Mouse (Mus musculus) hindbrain, embryonic 11.5 days (tissue): ENCODE data around the gene Ubl4b. TPM values are rescaled to one million over a fixed set of nuclear protein-coding genes. Genes with fewer than 3 reads are reported as not detected.
A peak's percentile ranks its signal among the peaks of the same experiment; 100 is the strongest.

Source experiments
- ATAC-seq: fragments of 200-750 bp; cut with Nextera tagmentation; 2 replicates; pipeline ENCODE4 v1.8.0; 2017; ENCODE audit warnings: mild to moderate bottlenecking, moderate TSS enrichment, moderate library complexity; ENCODE audit not compliant: low FRiP score
- DNase-seq: peaks from one replicate; pipeline ENCODE4 v3.0.0-alpha.2; 2015; ENCODE audit warnings: low spot score
- H3K27ac ChIP-seq: fragments of 300-500 bp; sonication (generic); 2 replicates; pipeline ENCODE4 v1.5.1; 2014; ENCODE audit warnings: mild to moderate bottlenecking, low read depth, low read length
- H3K27me3 ChIP-seq: fragments of 300-500 bp; sonication (generic); 2 replicates; pipeline ENCODE4 v1.6.1; 2014; ENCODE audit warnings: mild to moderate bottlenecking, low read length, moderate library complexity, mixed read lengths; ENCODE audit not compliant: control insufficient read depth, insufficient read depth
- H3K36me3 ChIP-seq: fragments of 300-500 bp; sonication (generic); 2 replicates; pipeline ENCODE4 v1.6.1; 2014; ENCODE audit warnings: mild to moderate bottlenecking, low read length, moderate library complexity, mixed read lengths; ENCODE audit not compliant: control insufficient read depth, insufficient read depth
- H3K4me1 ChIP-seq: fragments of 300-500 bp; sonication (generic); replicated peaks from 2 replicates; pipeline ENCODE4 v1.6.1; 2014; ENCODE audit warnings: low read length, mixed read lengths; ENCODE audit not compliant: control insufficient read depth, insufficient read depth
- H3K4me2 ChIP-seq: fragments of 300-500 bp; sonication (generic); replicated peaks from 2 replicates; pipeline ENCODE4 v1.6.1; 2014; ENCODE audit warnings: mild to moderate bottlenecking, low read depth, low read length
- H3K4me3 ChIP-seq: fragments of 300-500 bp; sonication (generic); 2 replicates; pipeline ENCODE4 v1.5.1; 2014; ENCODE audit warnings: low read depth, low read length
- H3K9ac ChIP-seq: fragments of 300-500 bp; sonication (generic); 2 replicates; pipeline ENCODE4 v1.6.1; 2014; ENCODE audit warnings: low read depth, low read length
- H3K9me3 ChIP-seq: fragments of 300-500 bp; sonication (generic); 2 replicates; pipeline ENCODE4 v1.6.1; 2016; ENCODE audit warnings: low read length; ENCODE audit not compliant: control insufficient read depth
- WGBS: fragments of 180-500 bp; shearing (Covaris S2); extraction: QIAGEN DNeasy Blood & Tissue Kit; methylation state at CpG from one replicate; pipeline ENCODE4 v1.1.7; 2014; 5-methylcytosine and 5-hydroxymethylcytosine counted together
- polyA plus RNA-seq: library from polyadenylated mRNA; unstranded; fragments of >200 nt; fragmentation: Nextera tagmentation; extraction: Ambion mirVana; gene quantifications from 2 replicates; pipeline ENCODE4 v1.2.1, GENCODE M21; 2014

The Ubl4b gene
- polyA plus RNA-seq, 1 experiment from 2014 or later: not detected

DNA sequence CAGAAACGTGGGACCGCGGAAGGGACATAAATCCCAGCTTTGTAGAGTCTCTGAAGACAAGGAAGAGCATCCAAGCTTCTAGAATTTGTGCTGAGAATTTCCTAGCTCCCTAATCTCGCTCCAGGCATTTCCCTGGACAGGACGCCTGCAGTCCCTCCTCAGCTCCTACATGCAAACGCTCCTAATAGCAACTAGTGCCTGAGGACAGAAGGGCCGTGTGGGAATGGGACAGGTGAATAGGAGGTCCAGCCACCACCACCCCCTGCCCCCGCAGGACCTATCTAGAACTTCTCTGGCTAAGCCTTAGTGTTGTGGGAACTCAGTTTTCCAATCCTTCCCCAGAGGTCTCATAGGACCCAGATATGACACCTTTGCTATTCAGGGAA is 17.4 kb downstream of the Ubl4b start:
- 31% methylated on average over 8 of the region's 8 CpGs for WGBS
- Histone ChIP-seq H3K27me3 (no peaks in the 10 kb centered on the region; the same call in 1 of the 2 replicates), H3K4me3 (no peak overlapping the region), H3K4me1 (0 out of 2 replicates have a peak, but pooled peaks cover 5% of the 10 kb centered on the region), H3K27ac (no peak overlapping the region), H3K9ac (no peak overlapping the region; the same call in 1 of the 2 replicates), H3K36me3 (no peaks in the 10 kb centered on the region), H3K4me2 (peak overlapping the region; percentile 29; the same call in 1 of the 2 replicates), H3K9me3 (no peaks in the 10 kb centered on the region)
- no peak for DNase-seq
- ATAC-seq: no peak

- no peaks in the 10 kb centered on the region for H3K36me3 ChIP-seq
- 6% methylated on average over 17 of the region's 17 CpGs for WGBS
- H3K4me2 ChIP-seq: peak overlapping the region; percentile 29; the same call in 1 of the 2 replicates
- H3K9me3 ChIP-seq: no peaks in the 10 kb centered on the region
- no peaks in the 10 kb centered on the region; the same call in 1 of the 2 replicates for H3K27me3 ChIP-seq
- no peak overlapping the region for H3K27ac ChIP-seq
- H3K9ac ChIP-seq: peak overlapping the region; percentile 40
- H3K4me1 ChIP-seq: 0 out of 2 replicates have a peak, but pooled peaks cover 5% of the 10 kb centered on the region
- ATAC-seq (peak; percentile 76), DNase-seq (peak; percentile 47)
- H3K4me3 ChIP-seq: no peak overlapping the region
Observed at GRCm38 (mm10) chr3:107536810-107537503, 17.9 kb downstream of the Ubl4b start.

GRCm38 (mm10) chr3:107534951-107535350 is 19.9 kb downstream of the Ubl4b start:
- H3K36me3 ChIP-seq: no peaks in the 10 kb centered on the region
- H3K27me3 ChIP-seq: no peaks in the 10 kb centered on the region; the same call in 1 of the 2 replicates
- no peak overlapping the region for H3K4me2 ChIP-seq
- H3K9ac ChIP-seq: no peak overlapping the region
- H3K4me1 ChIP-seq: 0 out of 2 replicates have a peak, but pooled peaks cover 5% of the 10 kb centered on the region
- no peak for DNase-seq
- H3K27ac ChIP-seq: no peak overlapping the region
- no peak for ATAC-seq
- H3K4me3 ChIP-seq: no peak overlapping the region
- H3K9me3 ChIP-seq: no peaks in the 10 kb centered on the region
- WGBS: 88% methylated on average over 7 of the region's 7 CpGs

DNA sequence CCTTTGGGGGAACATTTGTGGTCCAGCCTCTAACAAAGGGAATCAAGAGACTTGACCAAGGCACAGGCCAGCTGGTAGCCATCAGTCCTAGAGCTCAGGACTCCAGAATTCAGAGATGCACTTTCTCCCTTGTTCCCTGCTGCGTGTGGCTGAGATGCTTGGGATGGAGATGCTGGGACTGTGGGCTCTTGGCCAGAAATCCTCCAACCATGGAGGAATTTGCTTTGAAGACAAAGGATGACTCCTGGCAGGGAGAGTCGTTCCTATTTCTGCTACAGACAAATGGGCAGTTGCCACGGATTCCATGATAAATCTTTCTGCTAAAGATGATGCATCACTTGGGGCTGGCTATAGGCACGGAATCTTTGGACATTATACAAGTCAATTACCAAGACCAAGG is 21.3 kb downstream of the Ubl4b start:
- Histone ChIP-seq H3K9ac (no peak overlapping the region), H3K36me3 (no peaks in the 10 kb centered on the region), H3K27me3 (no peaks in the 10 kb centered on the region; the same call in 1 of the 2 replicates), H3K9me3 (no peaks in the 10 kb centered on the region), H3K4me1 (0 out of 2 replicates have a peak, but pooled peaks cover 5% of the 10 kb centered on the region), H3K27ac (no peak overlapping the region), H3K4me2 (no peak overlapping the region), H3K4me3 (no peak overlapping the region)
- WGBS: 75% methylated on average over 4 of the region's 4 CpGs
- ATAC-seq: no peak
- DNase-seq: no peak

GRCm38 (mm10) chr3:107530581-107530980 is 24.3 kb downstream of the Ubl4b start:
- ATAC-seq (no peak), DNase-seq (no peak)
- Histone ChIP-seq H3K4me2 (no peak overlapping the region), H3K27ac (no peak overlapping the region), H3K9me3 (no peaks in the 10 kb centered on the region), H3K27me3 (no peaks in the 10 kb centered on the region), H3K4me1 (0 out of 2 replicates have a peak, but pooled peaks cover 2% of the 10 kb centered on the region), H3K36me3 (no peaks in the 10 kb centered on the region), H3K4me3 (no peak overlapping the region), H3K9ac (no peak overlapping the region)
- WGBS: 84% methylated on average over 5 of the region's 5 CpGs

GRCm38 (mm10) chr3:107529182-107529581 is 25.7 kb downstream of the Ubl4b start:
- no peak overlapping the region for H3K27ac ChIP-seq
- H3K27me3 ChIP-seq: no peaks in the 10 kb centered on the region
- 69% methylated on average over 5 of the region's 5 CpGs for WGBS
- DNase-seq: no peak
- H3K4me2 ChIP-seq: no peak overlapping the region
- H3K9me3 ChIP-seq: no peaks in the 10 kb centered on the region
- ATAC-seq: peak; percentile 28; the same call in 1 of the 2 replicates
- no peaks in the 10 kb centered on the region for H3K36me3 ChIP-seq
- H3K4me1 ChIP-seq: peaks cover 2% of the 10 kb centered on the region; the same call in 1 of the 2 replicates
- no peak overlapping the region for H3K9ac ChIP-seq
- no peak overlapping the region for H3K4me3 ChIP-seq

DNA sequence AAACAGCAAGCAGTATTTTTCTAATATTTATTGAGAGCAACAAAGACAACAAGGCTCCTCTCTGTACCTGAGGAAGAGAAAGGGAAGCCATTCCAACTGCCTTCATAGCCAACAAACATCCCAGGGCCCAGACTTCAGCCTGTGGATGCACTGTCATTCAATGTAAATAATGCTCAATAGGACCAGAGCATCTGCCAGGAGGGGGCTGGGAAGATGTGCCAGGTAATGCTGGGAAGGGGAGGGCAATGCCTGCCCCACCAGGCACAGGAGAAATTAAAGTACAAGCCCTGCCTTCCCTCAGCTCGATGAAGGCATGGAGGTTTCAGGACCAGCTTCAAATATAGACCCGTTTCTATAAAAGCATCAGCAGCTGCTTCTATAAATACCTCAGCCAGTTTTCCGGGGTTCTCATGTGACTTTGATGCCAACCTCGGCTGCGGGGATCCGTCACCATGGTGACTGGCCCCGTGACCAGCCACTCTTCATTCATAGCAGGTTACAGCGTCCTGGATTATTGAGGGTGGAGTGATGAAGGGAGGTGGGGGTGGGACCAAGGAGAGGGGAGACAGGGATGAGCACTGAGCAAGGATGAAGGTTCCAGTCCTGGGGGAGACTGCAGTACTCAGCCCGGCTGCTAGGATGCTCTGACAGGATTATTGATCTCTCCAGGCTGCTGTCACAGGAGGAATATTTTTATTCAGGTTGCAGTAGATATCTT is 26.3 kb downstream of the Ubl4b start:
- H3K4me2 ChIP-seq: no peak overlapping the region
- H3K4me1 ChIP-seq: peaks cover 2% of the 10 kb centered on the region; the same call in 1 of the 2 replicates
- no peak overlapping the region for H3K27ac ChIP-seq
- ATAC-seq (peak; percentile 83), DNase-seq (peak; percentile 36)
- no peaks in the 10 kb centered on the region for H3K27me3 ChIP-seq
- H3K4me3 ChIP-seq: no peak overlapping the region
- no peaks in the 10 kb centered on the region for H3K36me3 ChIP-seq
- WGBS: 38% methylated on average over 9 of the region's 9 CpGs
- no peaks in the 10 kb centered on the region for H3K9me3 ChIP-seq
- no peak overlapping the region for H3K9ac ChIP-seq

DNA sequence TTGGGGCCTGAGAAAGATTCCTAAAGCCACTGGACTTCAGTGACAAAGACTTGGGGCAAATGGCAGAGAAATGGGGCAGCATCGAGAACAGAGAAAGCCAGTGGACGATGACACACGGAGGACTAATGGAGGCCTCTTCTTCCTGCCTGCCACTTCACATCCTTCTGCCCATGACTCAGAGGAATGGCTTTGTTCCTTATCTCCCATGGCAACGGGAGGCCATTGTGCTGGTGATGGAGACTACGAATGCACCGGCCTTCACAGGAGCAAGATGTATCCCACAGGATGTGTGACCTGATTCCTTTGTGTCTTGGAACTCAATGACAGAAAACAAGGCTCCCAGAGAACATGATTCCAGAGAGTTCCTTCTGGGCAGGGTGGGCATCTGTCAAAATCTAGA is 30.3 kb downstream of the Ubl4b start:
- Histone ChIP-seq H3K36me3 (no peaks in the 10 kb centered on the region), H3K27ac (no peak overlapping the region), H3K9ac (no peak overlapping the region), H3K4me2 (no peak overlapping the region), H3K9me3 (no peaks in the 10 kb centered on the region), H3K4me1 (peaks cover 2% of the 10 kb centered on the region; the same call in 1 of the 2 replicates), H3K4me3 (no peak overlapping the region), H3K27me3 (peaks cover 11% of the 10 kb centered on the region; the same call in 1 of the 2 replicates)
- ATAC-seq (no peak), DNase-seq (no peak)
- WGBS: 47% methylated on average over 6 of the region's 6 CpGs
